Mouse (Mus musculus): ENCODE results near the gene Coro6. TPM values are rescaled to one million over a fixed set of nuclear protein-coding genes. Genes with fewer than 3 reads are reported as not detected.

Gene Coro6
- polyA plus RNA-seq, 1 experiment from 2014 or later = 0.25 TPM

DNA sequence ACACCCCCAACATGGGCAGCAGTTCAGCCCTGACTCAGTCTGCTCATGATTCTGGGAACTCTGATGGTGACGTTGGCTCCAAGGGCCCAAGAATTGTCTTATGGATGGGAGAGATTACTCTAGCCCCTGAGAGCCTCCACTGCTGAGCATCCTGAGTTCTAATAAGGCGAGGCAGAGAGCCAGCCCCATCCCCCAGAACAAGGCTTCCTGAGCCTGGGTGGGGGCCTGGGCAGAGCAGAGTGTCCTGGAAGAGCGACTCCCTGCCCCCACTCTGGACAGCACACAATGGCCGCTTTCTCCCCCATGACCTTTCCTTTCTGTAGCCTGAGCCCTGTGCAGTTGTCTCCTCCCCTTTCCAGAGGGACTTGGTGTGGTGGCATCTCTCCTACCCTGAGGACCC, 35.6 kb downstream of the Coro6 start:
- H3K27ac ChIP-seq (ENCODE audit: low read length) = peak overlapping the region; percentile 92
- peak overlapping the region; percentile 21; the same call in 1 of the 2 replicates for H3K4me2 ChIP-seq (replicated peaks; ENCODE audit: low read depth, low read length)
- WGBS = 55% methylated on average over 4 of the region's 4 CpGs
- H3K4me1 ChIP-seq (ENCODE audit: insufficient read depth, low read length) = peaks cover 50% of the 10 kb centered on the region
- H3K27me3 ChIP-seq (ENCODE audit: insufficient read depth, low read length) = no peaks in the 10 kb centered on the region
- H3K9ac ChIP-seq (replicated peaks; ENCODE audit: low read length) = peak overlapping the region; percentile 52
- no peaks in the 10 kb centered on the region for H3K9me3 ChIP-seq (ENCODE audit: low read length)
- no peak for ATAC-seq (ENCODE audit: low FRiP score, low TSS enrichment)
- peaks cover 28% of the 10 kb centered on the region for H3K36me3 ChIP-seq (ENCODE audit: insufficient read depth, low read length)
- H3K4me3 ChIP-seq (ENCODE audit: low read length) = no peak overlapping the region

GRCm38 (mm10) chr11:77498261-77499139, 36.3 kb downstream of the Coro6 start:
- Histone ChIP-seq H3K4me3 (ENCODE audit: low read length) (no peak overlapping the region), H3K9me3 (ENCODE audit: low read length) (no peaks in the 10 kb centered on the region), H3K4me1 (ENCODE audit: insufficient read depth, low read length) (peaks cover 50% of the 10 kb centered on the region), H3K9ac (replicated peaks; ENCODE audit: low read length) (peak overlapping the region; percentile 40), H3K27ac (ENCODE audit: low read length) (peak overlapping the region; percentile 92), H3K36me3 (ENCODE audit: insufficient read depth, low read length) (peaks cover 34% of the 10 kb centered on the region), H3K4me2 (replicated peaks; ENCODE audit: low read depth, low read length) (no peak overlapping the region), H3K27me3 (ENCODE audit: insufficient read depth, low read length) (no peaks in the 10 kb centered on the region)
- 82% methylated on average over 12 of the region's 12 CpGs for WGBS
- no peak for ATAC-seq (ENCODE audit: low FRiP score, low TSS enrichment)

DNA sequence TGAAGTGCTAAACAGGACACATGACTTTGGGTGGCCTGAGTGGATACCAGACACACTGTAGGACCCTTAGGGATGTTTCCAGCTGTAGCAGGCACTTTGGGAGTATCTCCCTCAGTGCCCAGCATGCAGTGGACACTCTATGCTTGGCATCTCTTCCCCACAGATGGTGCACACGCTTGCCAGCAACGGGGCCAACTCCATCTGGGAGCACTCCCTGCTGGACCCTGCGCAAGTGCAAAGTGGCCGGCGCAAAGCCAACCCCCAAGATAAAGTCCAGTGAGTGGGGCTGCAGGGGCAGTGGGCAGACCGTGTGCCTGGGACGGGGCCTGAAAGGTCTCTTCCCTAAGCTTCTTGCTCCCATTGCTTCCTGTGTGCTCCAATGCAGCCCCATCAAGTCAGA, 37.1 kb downstream of the Coro6 start:
- Histone ChIP-seq H3K36me3 (ENCODE audit: insufficient read depth, low read length) (peaks cover 41% of the 10 kb centered on the region), H3K27ac (ENCODE audit: low read length) (no peak overlapping the region), H3K9ac (replicated peaks; ENCODE audit: low read length) (no peak overlapping the region), H3K4me2 (replicated peaks; ENCODE audit: low read depth, low read length) (no peak overlapping the region), H3K9me3 (ENCODE audit: low read length) (no peaks in the 10 kb centered on the region), H3K27me3 (ENCODE audit: insufficient read depth, low read length) (no peaks in the 10 kb centered on the region), H3K4me1 (ENCODE audit: insufficient read depth, low read length) (peaks cover 47% of the 10 kb centered on the region), H3K4me3 (ENCODE audit: low read length) (no peak overlapping the region)
- WGBS = 87% methylated on average over 7 of the region's 7 CpGs
- no peak for ATAC-seq (ENCODE audit: low FRiP score, low TSS enrichment)

DNA sequence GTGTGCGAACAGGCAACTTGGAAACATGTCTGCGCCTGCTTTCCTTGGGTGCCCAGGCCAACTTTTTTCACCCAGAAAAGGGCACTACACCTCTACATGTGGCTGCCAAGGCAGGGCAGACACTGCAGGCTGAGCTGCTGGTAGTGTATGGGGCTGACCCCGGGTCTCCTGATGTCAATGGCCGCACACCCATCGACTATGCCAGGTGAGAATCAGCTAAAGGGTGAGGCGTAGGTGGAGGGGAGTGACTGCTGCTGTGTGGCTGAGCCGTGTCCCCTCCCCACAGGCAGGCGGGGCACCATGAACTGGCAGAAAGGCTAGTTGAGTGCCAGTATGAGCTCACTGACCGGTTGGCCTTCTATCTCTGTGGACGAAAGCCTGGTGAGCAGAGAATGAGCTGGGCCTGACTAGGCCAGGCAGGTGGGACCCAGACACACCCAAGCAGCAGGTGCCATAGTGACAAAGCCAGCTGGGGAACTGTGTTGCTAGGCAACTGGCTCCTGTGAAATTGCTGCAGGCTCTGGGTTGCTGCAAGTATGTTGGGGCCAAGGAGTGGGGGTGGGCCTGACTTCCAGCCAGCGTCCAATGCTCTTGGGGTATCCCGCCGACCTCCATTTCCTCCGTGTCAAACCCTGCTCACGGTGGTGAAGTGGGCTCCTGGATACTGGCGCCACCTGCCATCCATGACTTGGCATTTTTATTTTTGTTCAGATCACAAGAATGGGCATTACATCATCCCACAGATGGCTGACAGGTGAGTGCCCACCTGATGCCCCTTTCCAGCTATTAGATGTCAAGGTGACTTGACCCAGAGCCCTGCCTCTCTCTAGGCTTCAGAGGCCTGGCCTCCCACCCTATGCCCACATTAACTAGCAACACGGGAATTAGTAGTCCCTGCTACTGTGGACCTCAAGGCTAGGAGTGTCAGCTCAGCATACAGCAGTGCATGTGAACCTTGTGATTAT, 38.4 kb downstream of the Coro6 start:
- Histone ChIP-seq H3K4me1 (ENCODE audit: insufficient read depth, low read length) (peaks cover 34% of the 10 kb centered on the region), H3K27me3 (ENCODE audit: insufficient read depth, low read length) (no peaks in the 10 kb centered on the region), H3K4me3 (ENCODE audit: low read length) (no peak overlapping the region), H3K27ac (ENCODE audit: low read length) (no peak overlapping the region), H3K9ac (replicated peaks; ENCODE audit: low read length) (no peak overlapping the region), H3K36me3 (ENCODE audit: insufficient read depth, low read length) (peaks cover 54% of the 10 kb centered on the region), H3K4me2 (replicated peaks; ENCODE audit: low read depth, low read length) (no peak overlapping the region), H3K9me3 (ENCODE audit: low read length) (no peaks in the 10 kb centered on the region)
- WGBS = 82% methylated on average over 17 of the region's 17 CpGs
- no peak for ATAC-seq (ENCODE audit: low FRiP score, low TSS enrichment)

DNA sequence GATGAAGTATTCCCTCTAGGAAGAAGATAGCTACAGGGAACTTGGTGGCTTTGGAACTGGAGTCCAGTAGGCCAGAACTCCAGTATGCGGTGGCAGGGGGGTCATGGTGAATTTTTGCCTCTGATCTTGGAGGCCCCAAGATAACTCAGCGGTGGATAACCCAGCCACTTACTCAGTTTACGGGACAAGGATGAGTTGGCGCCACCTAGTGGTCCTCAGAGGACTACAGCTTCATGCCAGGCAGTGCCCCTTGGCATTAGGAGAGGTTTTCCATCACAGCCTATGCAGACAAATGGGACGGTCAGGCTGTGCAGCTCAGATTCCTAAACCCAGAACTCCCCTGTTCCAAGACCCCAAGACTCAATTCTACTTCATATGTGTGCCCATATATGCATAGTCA, 39.2 kb downstream of the Coro6 start:
- H3K4me2 ChIP-seq (replicated peaks; ENCODE audit: low read depth, low read length) = no peak overlapping the region
- no peaks in the 10 kb centered on the region for H3K27me3 ChIP-seq (ENCODE audit: insufficient read depth, low read length)
- whole genome bisulfite sequencing = 25% methylated on average over 5 of the region's 5 CpGs
- H3K9ac ChIP-seq (replicated peaks; ENCODE audit: low read length) = no peak overlapping the region
- peaks cover 60% of the 10 kb centered on the region for H3K36me3 ChIP-seq (ENCODE audit: insufficient read depth, low read length)
- no peaks in the 10 kb centered on the region for H3K9me3 ChIP-seq (ENCODE audit: low read length)
- peaks cover 27% of the 10 kb centered on the region for H3K4me1 ChIP-seq (ENCODE audit: insufficient read depth, low read length)
- no peak for ATAC-seq (ENCODE audit: low FRiP score, low TSS enrichment)
- no peak overlapping the region for H3K27ac ChIP-seq (ENCODE audit: low read length)
- no peak overlapping the region for H3K4me3 ChIP-seq (ENCODE audit: low read length)

DNA sequence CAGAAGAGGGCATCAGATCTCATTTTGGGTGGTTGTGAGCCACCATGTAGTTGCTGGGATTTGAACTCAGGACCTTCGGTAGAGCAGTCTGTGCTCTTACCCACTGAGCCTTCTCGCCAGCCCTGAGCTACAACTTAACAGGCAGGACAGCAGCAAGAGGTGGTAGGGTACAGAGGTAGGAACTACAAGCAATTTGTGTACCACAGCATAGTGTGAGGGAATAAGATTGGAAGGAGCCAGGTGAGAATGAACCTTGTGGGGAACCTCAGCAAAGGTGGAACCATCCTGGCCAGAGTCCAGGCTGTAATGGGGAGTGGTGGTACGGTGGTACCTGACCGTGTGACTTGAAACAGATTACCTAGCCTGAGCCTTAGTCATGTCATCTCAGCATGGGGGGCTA, 39.8 kb downstream of the Coro6 start:
- no peak for ATAC-seq (ENCODE audit: low FRiP score, low TSS enrichment)
- Histone ChIP-seq H3K9me3 (ENCODE audit: low read length) (no peaks in the 10 kb centered on the region), H3K27ac (ENCODE audit: low read length) (no peak overlapping the region), H3K36me3 (ENCODE audit: insufficient read depth, low read length) (peaks cover 66% of the 10 kb centered on the region), H3K4me3 (ENCODE audit: low read length) (no peak overlapping the region), H3K4me2 (replicated peaks; ENCODE audit: low read depth, low read length) (no peak overlapping the region), H3K4me1 (ENCODE audit: insufficient read depth, low read length) (peaks cover 22% of the 10 kb centered on the region), H3K27me3 (ENCODE audit: insufficient read depth, low read length) (no peaks in the 10 kb centered on the region), H3K9ac (replicated peaks; ENCODE audit: low read length) (no peak overlapping the region)
- 98% methylated on average over 4 of the region's 4 CpGs for WGBS

DNA sequence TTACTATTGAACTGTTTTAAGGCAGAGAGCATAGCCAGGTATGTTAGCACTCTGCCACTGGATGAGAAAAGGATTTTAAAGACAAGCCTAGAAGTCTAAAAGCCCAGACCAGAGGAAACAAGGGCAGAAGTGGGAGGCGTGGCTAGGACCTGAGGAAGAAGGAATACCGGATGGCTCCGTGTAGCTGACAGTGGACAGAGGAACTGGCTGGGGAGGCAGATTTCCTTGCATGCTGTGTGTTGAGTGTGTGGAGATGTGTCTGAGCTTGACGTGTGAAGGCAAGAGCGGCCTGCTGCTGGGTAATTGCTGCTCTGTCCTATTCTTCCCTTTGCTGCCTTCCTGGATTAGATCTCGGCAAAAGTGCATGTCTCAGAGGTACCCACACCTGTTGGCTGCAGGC, 40.3 kb downstream of the Coro6 start:
- WGBS = 77% methylated on average over 6 of the region's 6 CpGs
- no peaks in the 10 kb centered on the region for H3K27me3 ChIP-seq (ENCODE audit: insufficient read depth, low read length)
- no peak overlapping the region for H3K27ac ChIP-seq (ENCODE audit: low read length)
- H3K4me3 ChIP-seq (ENCODE audit: low read length) = no peak overlapping the region
- no peak overlapping the region for H3K4me2 ChIP-seq (replicated peaks; ENCODE audit: low read depth, low read length)
- no peak for ATAC-seq (ENCODE audit: low FRiP score, low TSS enrichment)
- peaks cover 69% of the 10 kb centered on the region for H3K36me3 ChIP-seq (ENCODE audit: insufficient read depth, low read length)
- H3K4me1 ChIP-seq (ENCODE audit: insufficient read depth, low read length) = peaks cover 17% of the 10 kb centered on the region
- no peaks in the 10 kb centered on the region for H3K9me3 ChIP-seq (ENCODE audit: low read length)
- H3K9ac ChIP-seq (replicated peaks; ENCODE audit: low read length) = no peak overlapping the region

- H3K4me3 ChIP-seq (ENCODE audit: low read length) = no peak overlapping the region
- H3K27ac ChIP-seq (ENCODE audit: low read length) = no peak overlapping the region
- no peak overlapping the region for H3K9ac ChIP-seq (replicated peaks; ENCODE audit: low read length)
- H3K27me3 ChIP-seq (ENCODE audit: insufficient read depth, low read length) = no peaks in the 10 kb centered on the region
- no peak for ATAC-seq (ENCODE audit: low FRiP score, low TSS enrichment)
- peaks cover 11% of the 10 kb centered on the region for H3K4me1 ChIP-seq (ENCODE audit: insufficient read depth, low read length)
- H3K36me3 ChIP-seq (ENCODE audit: insufficient read depth, low read length) = peaks cover 69% of the 10 kb centered on the region
- H3K9me3 ChIP-seq (ENCODE audit: low read length) = no peaks in the 10 kb centered on the region
- H3K4me2 ChIP-seq (replicated peaks; ENCODE audit: low read depth, low read length) = no peak overlapping the region
- WGBS = 68% methylated on average over 3 of the region's 3 CpGs
Observed at GRCm38 (mm10) chr11:77503511-77503910, 41.3 kb downstream of the Coro6 start.

DNA sequence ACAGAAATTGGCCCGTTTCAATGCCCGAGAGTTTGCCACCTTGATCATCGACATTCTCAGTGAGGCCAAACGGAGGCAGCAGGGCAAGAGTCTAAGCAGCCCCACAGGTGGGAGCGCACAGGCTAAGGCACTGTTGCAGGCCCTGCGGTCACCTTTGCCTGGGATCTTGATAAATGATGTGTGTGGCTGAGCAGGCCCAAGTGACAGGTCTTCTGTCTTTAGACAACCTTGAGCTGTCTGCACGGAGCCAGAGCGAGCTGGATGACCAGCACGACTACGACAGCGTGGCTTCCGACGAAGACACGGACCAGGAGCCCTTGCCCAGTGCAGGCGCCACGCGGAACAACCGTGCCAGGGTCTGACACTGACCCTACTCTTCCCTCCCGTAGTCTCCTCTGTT, 42.2 kb downstream of the Coro6 start:
- H3K27me3 ChIP-seq (ENCODE audit: insufficient read depth, low read length) = no peaks in the 10 kb centered on the region
- H3K9ac ChIP-seq (replicated peaks; ENCODE audit: low read length) = no peak overlapping the region
- peaks cover 66% of the 10 kb centered on the region for H3K36me3 ChIP-seq (ENCODE audit: insufficient read depth, low read length)
- H3K4me1 ChIP-seq (ENCODE audit: insufficient read depth, low read length) = peaks cover 16% of the 10 kb centered on the region
- H3K9me3 ChIP-seq (ENCODE audit: low read length) = no peaks in the 10 kb centered on the region
- 92% methylated on average over 19 of the region's 19 CpGs for WGBS
- ATAC-seq (ENCODE audit: low FRiP score, low TSS enrichment) = no peak
- H3K4me2 ChIP-seq (replicated peaks; ENCODE audit: low read depth, low read length) = no peak overlapping the region
- no peak overlapping the region for H3K27ac ChIP-seq (ENCODE audit: low read length)
- H3K4me3 ChIP-seq (ENCODE audit: low read length) = no peak overlapping the region
